Mouse (Mus musculus) mouse embryonic stem cell (cell line): ENCODE measurements around the gene Vars2.

Experiments used
- in situ Hi-C, 2 experiments: fragments of 300-500 bp; cut with MboI; formaldehyde crosslinking; loops; 1 replicate in 1 of 2; 3 replicates in 1 of 2; pipeline ENCODE4 v1.14.3; 2019 to 2020; ENCODE audit warnings: low sequenced_read_pairs in 2 of 2, low pct_unique_long_range_greater_than_20kb in 1 of 2, mixed read lengths in 1 of 2; ENCODE audit not compliant: unreplicated experiment in 1 of 2

Vars2 gene

DNA sequence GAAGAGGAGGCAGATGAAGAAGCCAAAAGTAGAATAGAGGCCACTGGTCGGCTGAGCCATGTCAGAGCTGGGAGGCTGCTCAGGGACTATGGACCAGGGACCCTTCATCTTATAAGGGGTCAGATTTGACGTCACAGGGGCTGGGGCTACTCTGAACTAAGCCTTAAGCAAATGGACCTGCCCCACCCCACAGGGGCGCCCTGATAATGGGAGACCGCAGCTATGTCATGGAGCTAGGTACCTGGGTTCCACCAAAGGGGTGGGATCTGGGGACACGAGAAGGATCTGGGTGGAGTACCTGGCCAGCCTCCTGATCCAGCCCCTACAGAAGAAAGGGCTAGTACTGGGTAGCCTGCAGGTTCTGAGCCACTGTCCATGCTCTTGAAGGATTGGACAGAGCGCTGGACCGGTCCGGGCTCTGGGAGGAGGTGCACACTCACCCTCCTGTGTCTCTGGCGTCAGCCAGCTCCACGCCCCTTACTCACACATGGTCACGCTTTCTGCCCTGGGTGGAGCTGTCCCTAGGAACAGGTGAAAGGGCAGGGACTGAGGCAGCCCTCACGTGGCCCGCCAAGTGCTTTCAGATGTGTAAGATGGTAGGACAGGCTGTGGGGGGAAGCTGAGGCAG lies 23.7 kb downstream of the Vars2 start, which contains the start of gene Mucl3:
Gene Mucl3 (minus strand): TSS at position 87 of the 628 bp plus-strand sequence.
- in situ Hi-C loops = no loop called here

DNA sequence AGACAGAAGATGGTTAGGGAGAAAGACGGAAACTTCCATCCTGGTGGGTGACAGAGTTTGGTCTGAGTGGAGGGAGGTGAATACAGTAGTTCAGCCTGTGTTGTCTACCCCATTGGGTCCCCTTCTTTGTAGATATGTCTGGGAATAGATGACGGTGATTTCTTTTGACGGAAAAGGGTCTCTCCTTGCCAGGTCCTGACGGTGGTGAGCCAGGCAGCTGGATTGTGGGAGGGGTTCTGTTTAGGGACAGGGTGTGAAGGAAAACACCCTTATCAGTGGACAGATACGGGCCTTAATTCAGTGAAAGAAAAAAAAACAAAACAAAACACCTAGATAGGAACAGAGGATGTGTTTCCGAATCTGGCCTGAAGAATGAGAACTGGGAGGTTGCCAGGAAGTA lies 28.0 kb downstream of the Vars2 start:
- in situ Hi-C loops = no loop called here

DNA sequence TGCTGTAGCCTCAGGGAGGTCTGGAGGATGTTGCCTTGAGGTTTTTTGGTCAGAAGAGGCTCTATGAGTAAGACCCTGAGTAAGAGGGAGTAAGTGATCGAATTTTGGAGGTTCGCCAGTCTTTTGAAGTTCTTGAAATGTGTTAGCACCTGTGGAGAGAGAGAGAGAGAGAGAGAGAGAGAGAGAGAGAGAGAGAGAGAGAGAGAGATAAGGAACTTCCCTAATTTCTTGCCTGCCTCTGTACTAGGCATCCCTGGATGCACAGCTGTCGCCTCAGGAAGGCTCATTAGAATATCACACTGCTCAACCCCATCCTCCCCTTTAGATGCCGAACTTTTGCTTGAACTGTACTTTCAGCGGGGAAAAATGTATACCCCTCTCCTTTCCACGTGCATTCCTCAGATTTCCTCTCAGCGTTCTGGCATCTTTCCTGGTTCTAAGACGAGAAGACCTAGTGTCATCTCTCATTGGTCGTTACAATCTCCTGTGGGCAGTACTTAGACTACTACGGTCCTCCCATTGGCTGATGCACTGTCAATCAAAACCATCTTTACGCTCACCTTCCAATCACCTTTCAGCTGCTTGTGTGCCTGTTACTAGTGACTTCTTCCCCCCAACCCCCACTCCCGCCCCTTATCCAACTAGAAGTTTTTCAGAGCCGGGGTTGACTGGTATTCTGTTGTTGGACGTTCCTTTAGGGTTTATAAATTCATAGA lies 28.8 kb downstream of the Vars2 start:
- in situ Hi-C loops = no loop called here

DNA sequence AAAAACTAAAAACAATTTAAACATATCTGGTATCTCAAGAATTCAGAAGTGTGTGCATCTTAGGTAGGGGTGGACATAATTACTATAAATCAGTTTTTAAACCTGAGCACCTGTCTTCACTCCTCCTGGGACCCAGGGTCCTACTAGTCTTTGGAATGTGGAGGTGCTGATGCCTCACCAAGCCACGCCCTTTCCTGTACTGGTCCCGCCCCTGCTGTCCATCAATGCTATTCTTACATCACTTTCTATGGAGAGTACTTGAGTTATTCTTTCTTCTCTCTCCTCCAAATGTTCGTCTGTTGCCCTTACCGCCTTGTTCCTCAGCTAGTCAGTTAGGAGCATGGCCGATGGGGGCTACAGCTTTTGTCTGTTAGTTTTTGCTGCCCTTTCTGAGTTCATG lies 31.0 kb downstream of the Vars2 start:
- in situ Hi-C loops = no loop called here

DNA sequence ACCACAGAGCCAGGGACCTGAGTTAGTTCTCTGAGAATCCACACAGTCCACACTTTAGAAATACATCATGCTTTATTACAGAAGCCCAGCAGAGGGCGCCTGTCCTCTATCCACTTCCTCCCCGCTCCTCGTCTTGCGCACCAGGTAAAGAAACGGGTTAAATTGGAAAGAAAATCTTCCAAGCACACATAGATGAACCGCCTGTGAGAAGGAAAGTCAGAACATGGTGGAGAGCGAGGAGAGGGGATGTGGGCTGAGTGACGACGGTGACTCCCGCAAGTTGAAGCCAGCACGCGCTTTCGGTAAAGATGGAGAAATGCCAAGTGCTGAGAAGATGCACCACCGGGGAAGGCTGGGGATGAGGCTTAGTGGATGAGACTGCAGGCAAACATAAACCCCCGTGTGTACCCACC lies 31.7 kb downstream of the Vars2 start:
- in situ Hi-C loops = no loop called here

DNA sequence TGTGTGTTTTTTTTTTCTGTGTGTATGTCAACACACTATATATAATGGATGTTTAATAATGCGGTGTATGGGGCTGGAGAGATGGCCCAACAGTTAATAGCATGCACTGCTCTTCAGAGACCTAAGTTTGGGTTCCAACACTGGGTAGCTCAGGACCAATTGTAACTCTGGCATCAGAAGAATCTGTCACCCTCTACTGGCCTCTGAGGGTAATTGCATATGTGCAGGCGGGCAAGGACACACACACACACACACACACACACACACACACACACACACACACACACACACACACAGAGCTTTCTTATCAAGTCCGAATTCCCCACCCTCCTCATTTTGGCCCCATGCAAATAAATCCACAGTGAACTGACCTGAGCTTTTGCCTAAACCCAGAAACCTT lies 32.2 kb downstream of the Vars2 start:
- in situ Hi-C loops = no loop called here

DNA sequence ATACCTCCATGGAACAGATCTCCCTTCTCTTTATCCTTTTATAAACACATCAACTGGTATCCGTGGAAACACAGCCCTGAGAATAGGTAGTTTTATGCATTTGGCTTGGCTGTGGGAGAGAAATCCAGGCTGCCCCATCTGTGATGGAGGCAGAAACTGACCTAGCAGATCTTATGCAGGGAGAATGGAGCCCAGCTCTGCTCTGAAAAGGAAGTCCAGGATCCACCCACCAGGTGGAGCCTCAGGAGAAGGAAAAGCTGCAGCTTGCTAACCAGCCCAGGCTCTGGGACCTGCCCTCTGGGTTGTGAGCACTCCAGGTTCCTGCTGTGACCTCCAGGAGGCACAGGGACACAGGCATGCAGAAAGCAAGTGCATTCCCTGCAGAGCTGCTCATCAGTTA lies 33.4 kb downstream of the Vars2 start:
- in situ Hi-C loops = no loop called here

DNA sequence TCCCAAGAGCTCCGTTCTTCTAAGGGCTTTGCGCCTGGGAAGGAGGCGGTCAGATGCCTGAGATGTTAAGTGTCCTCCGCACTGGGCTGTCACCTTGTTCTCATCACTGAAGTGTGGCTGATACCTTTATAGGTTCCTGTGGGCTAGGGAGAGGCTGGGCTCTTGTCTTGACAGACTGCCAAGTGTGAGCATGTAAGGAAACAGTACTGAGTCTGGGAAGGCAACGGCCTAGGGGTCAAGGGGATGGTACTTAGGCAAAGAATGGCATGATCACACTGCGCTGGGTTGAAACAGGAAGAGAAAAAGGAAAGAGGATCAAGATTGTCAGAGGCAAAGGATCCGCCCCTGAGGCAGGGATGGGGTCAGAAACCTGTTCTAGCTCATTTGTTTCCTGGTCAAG lies 40.9 kb downstream of the Vars2 start, which contains the start of gene Gm9573:
Gene Gm9573 (minus strand): TSS at position 101 of the 400 bp plus-strand sequence.
- in situ Hi-C loops = no loop called here

DNA sequence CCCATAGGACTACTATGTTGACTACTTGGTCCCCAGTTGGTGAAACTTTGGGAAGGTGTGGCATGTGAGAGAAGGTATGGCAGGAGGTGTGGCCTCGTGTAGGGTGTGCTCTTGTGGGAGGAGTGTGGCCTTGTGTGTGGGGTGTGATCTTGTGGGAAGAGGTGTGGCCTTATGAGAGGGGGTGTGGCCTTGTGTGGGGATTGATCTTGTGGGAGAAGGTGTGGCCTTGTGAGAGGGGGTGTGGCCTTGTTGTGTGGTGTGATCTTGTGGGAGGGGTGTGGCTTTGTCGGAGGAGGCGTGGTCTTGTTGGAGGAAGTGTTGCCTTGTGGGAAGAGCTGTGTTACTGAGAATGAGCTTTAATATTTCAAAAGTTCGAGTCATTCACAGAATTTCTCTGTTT lies 50.3 kb downstream of the Vars2 start:
- in situ Hi-C loops = no loop called here
